Mouse (Mus musculus) myocyte (in vitro differentiated cells): ENCODE data around the gene Zfp385c. TPM values are rescaled to one million over a fixed set of nuclear protein-coding genes. Genes with fewer than 3 reads are reported as not detected.

Experiments
- H3K27me3 ChIP-seq: one replicate; pipeline ENCODE4 v1.6.1; 2011; ENCODE audit not compliant: control insufficient read depth, insufficient read depth, insufficient read length
- H3K36me3 ChIP-seq: one replicate; pipeline ENCODE4 v1.6.1; 2011; ENCODE audit not compliant: control insufficient read depth, insufficient read depth
- H3K4me2 ChIP-seq: one replicate; pipeline ENCODE4 v1.6.1; 2011; ENCODE audit warnings: low read depth, control low read depth
- H3K4me3 ChIP-seq: one replicate; pipeline ENCODE4 v1.5.1; 2011; ENCODE audit warnings: mild to moderate bottlenecking, control low read depth, moderate library complexity
- H3K79me2 ChIP-seq: one replicate; pipeline ENCODE4 v1.6.1; 2011; ENCODE audit not compliant: control insufficient read depth, insufficient read depth
- H3ac ChIP-seq: one replicate; pipeline ENCODE4 v1.6.1; 2011; ENCODE audit not compliant: control insufficient read depth, insufficient read length
- CEBPB ChIP-seq: IDR thresholded peaks from 2 replicates; pipeline ENCODE4 v1.6.1; 2011; ENCODE audit warnings: mild to moderate bottlenecking, moderate library complexity; ENCODE audit not compliant: poor library complexity, insufficient read depth, severe bottlenecking
- E2F4 ChIP-seq: IDR thresholded peaks from one replicate; pipeline ENCODE4 v1.6.1; 2011; ENCODE audit warnings: mild to moderate bottlenecking, control low read depth, moderate library complexity; ENCODE audit not compliant: insufficient read depth
- MAX ChIP-seq: IDR thresholded peaks from one replicate; pipeline ENCODE4 v1.6.1; 2011; ENCODE audit warnings: low read depth, mild to moderate bottlenecking, control low read depth
- MYOD1 ChIP-seq, 3 experiments: IDR thresholded peaks; one replicate each; pipeline ENCODE4 v1.6.1; 2011; ENCODE audit warnings: control low read depth in 2 of 3, low read depth in 2 of 3, mild to moderate bottlenecking in 2 of 3, moderate library complexity in 1 of 3; ENCODE audit not compliant: insufficient read length in 2 of 3, control insufficient read depth in 1 of 3
- MYOG ChIP-seq, 3 experiments: IDR thresholded peaks; one replicate each; pipeline ENCODE4 v1.6.1; 2011; ENCODE audit warnings: control low read depth in 2 of 3, low read depth in 2 of 3, mild to moderate bottlenecking in 2 of 3; ENCODE audit not compliant: insufficient read length in 2 of 3, control insufficient read depth in 1 of 3, insufficient read depth in 1 of 3
- POLR2A ChIP-seq: IDR thresholded peaks from one replicate; pipeline ENCODE4 v1.6.1; 2011; ENCODE audit warnings: low read depth, mild to moderate bottlenecking, control low read depth, moderate library complexity; ENCODE audit not compliant: insufficient read length
- POLR2AphosphoS2 ChIP-seq: IDR thresholded peaks from one replicate; pipeline ENCODE4 v1.6.1; 2011; ENCODE audit warnings: low read depth, control low read depth; ENCODE audit not compliant: insufficient read length
- REST ChIP-seq: IDR thresholded peaks from one replicate; pipeline ENCODE4 v1.6.1; 2011; ENCODE audit warnings: mild to moderate bottlenecking, control low read depth, moderate library complexity; ENCODE audit not compliant: insufficient read depth, insufficient read length
- SRF ChIP-seq: IDR thresholded peaks from one replicate; pipeline ENCODE4 v1.6.1; 2011; ENCODE audit warnings: low read depth; ENCODE audit not compliant: control insufficient read depth, insufficient read length
- TCF12 ChIP-seq: IDR thresholded peaks from one replicate; pipeline ENCODE4 v1.6.1; 2011; ENCODE audit warnings: mild to moderate bottlenecking, control low read depth; ENCODE audit not compliant: poor library complexity, insufficient read depth, severe bottlenecking
- TCF3 ChIP-seq: IDR thresholded peaks from one replicate; pipeline ENCODE4 v1.6.1; 2011; ENCODE audit warnings: low read depth, control low read depth; ENCODE audit not compliant: insufficient read length
- USF1 ChIP-seq: IDR thresholded peaks from one replicate; pipeline ENCODE4 v1.6.1; 2011; ENCODE audit warnings: low read depth, mild to moderate bottlenecking, control low read depth, moderate library complexity
- polyA plus RNA-seq: library from polyadenylated mRNA; unstranded; fragments of >200 nt; fragmentation: generic; extraction: Trizol; gene quantifications from one replicate; pipeline ENCODE4 v1.2.1, GENCODE M21; 2012; ENCODE audit warnings: missing spikeins

Gene Zfp385c
- polyA plus RNA-seq, 1 experiment = 0.24 TPM

- no peak overlapping the region for H3K4me2 ChIP-seq
- no peak overlapping the region for H3ac ChIP-seq
- H3K36me3 ChIP-seq = no peaks in the 10 kb centered on the region
- TF ChIP-seq MAX = no peak
- TF ChIP-seq MYOD1 (IDR thresholded peaks at IDR 0.05; ENCODE audit: control insufficient read depth in 1 of 3, insufficient read length in 2 of 3, low read depth in 2 of 3) = no peak
- TF ChIP-seq SRF = no peak
- no peak for TF ChIP-seq TCF3
- TF ChIP-seq REST = no peak
- no peak for TF ChIP-seq USF1
- TF ChIP-seq POLR2AphosphoS2 = no peak
- TF ChIP-seq TCF12 = no peak
- no peak for TF ChIP-seq MYOG (IDR thresholded peaks at IDR 0.05; ENCODE audit: control insufficient read depth in 1 of 3, insufficient read depth in 1 of 3, insufficient read length in 2 of 3, low read depth in 2 of 3)
- TF ChIP-seq E2F4 = no peak
- no peak for TF ChIP-seq CEBPB
- TF ChIP-seq POLR2A = no peak
- no peak overlapping the region for H3K4me3 ChIP-seq
- no peaks in the 10 kb centered on the region for H3K79me2 ChIP-seq
- peaks cover 26% of the 10 kb centered on the region for H3K27me3 ChIP-seq
These were observed 40.5 kb downstream of the Zfp385c start for GRCm38 (mm10) chr11:100651748-100652147.

GRCm38 (mm10) chr11:100651205-100651604, 41.0 kb downstream of the Zfp385c start:
- Histone ChIP-seq H3K4me3 (no peak overlapping the region), H3K36me3 (no peaks in the 10 kb centered on the region), H3K27me3 (peaks cover 26% of the 10 kb centered on the region), H3K79me2 (no peaks in the 10 kb centered on the region), H3ac (no peak overlapping the region), H3K4me2 (no peak overlapping the region)
- TF ChIP-seq TCF3 = no peak
- no peak for TF ChIP-seq CEBPB
- TF ChIP-seq USF1 = no peak
- TF ChIP-seq REST = no peak
- no peak for TF ChIP-seq SRF
- TF ChIP-seq TCF12 = no peak
- no peak for TF ChIP-seq E2F4
- no peak for TF ChIP-seq POLR2AphosphoS2
- no peak for TF ChIP-seq POLR2A
- no peak for TF ChIP-seq MAX

- no peak for TF ChIP-seq MAX
- no peak for TF ChIP-seq CEBPB
- TF ChIP-seq TCF12 = no peak
- no peak for TF ChIP-seq POLR2A
- TF ChIP-seq REST = no peak
- Histone ChIP-seq H3ac (no peak overlapping the region), H3K4me2 (no peak overlapping the region), H3K36me3 (no peaks in the 10 kb centered on the region), H3K4me3 (no peak overlapping the region), H3K79me2 (no peaks in the 10 kb centered on the region), H3K27me3 (peaks cover 42% of the 10 kb centered on the region)
These were observed 43.9 kb downstream of the Zfp385c start for GRCm38 (mm10) chr11:100648405-100648804.

GRCm38 (mm10) chr11:100646265-100646664, 46.0 kb downstream of the Zfp385c start:
- no peaks in the 10 kb centered on the region for H3K79me2 ChIP-seq
- no peak overlapping the region for H3K4me3 ChIP-seq
- no peaks in the 10 kb centered on the region for H3K36me3 ChIP-seq
- H3ac ChIP-seq = no peak overlapping the region
- TF ChIP-seq TCF12 (no peak), POLR2AphosphoS2 (no peak), TCF3 (no peak), SRF (no peak), MYOD1 (IDR thresholded peaks at IDR 0.05; ENCODE audit: control insufficient read depth in 1 of 3, insufficient read length in 2 of 3, low read depth in 2 of 3) (no peak), POLR2A (no peak), MYOG (IDR thresholded peaks at IDR 0.05; ENCODE audit: control insufficient read depth in 1 of 3, insufficient read depth in 1 of 3, insufficient read length in 2 of 3, low read depth in 2 of 3) (no peak), REST (no peak), MAX (no peak)
- no peak overlapping the region for H3K4me2 ChIP-seq
- peaks cover 54% of the 10 kb centered on the region for H3K27me3 ChIP-seq

- TF ChIP-seq POLR2A = no peak
- TF ChIP-seq MYOD1 (IDR thresholded peaks at IDR 0.05; ENCODE audit: control insufficient read depth in 1 of 3, insufficient read length in 2 of 3, low read depth in 2 of 3) = no peak
- TF ChIP-seq E2F4 = no peak
- TF ChIP-seq MYOG (IDR thresholded peaks at IDR 0.05; ENCODE audit: control insufficient read depth in 1 of 3, insufficient read depth in 1 of 3, insufficient read length in 2 of 3, low read depth in 2 of 3) = no peak
- TF ChIP-seq SRF = no peak
- TF ChIP-seq CEBPB = no peak
- no peak for TF ChIP-seq POLR2AphosphoS2
- no peak for TF ChIP-seq REST
- no peak for TF ChIP-seq MAX
- no peak for TF ChIP-seq TCF3
- TF ChIP-seq USF1 = no peak
- Histone ChIP-seq H3K4me2 (no peak overlapping the region), H3K4me3 (no peak overlapping the region), H3K27me3 (peaks cover 57% of the 10 kb centered on the region), H3K79me2 (no peaks in the 10 kb centered on the region), H3K36me3 (no peaks in the 10 kb centered on the region), H3ac (no peak overlapping the region)
These were observed 48.4 kb downstream of the Zfp385c start for GRCm38 (mm10) chr11:100643612-100644575.
